Mouse (Mus musculus) lung, embryonic 16.5 days (tissue): ENCODE measurements around the gene Gpr160. TPM values are rescaled to one million over a fixed set of nuclear protein-coding genes. Genes with fewer than 3 reads are reported as not detected.
"Not testable (repeated sequence)": the region's sequence is repeated elsewhere in the genome, so short reads cannot be mapped to it uniquely, and the experiment has no call there.

Source experiments
- ATAC-seq: fragments of 200-750 bp; cut with Nextera tagmentation; 2 replicates; pipeline ENCODE4 v1.8.0; 2017; ENCODE audit warnings: low read depth, mild to moderate bottlenecking, moderate library complexity
- H3K27ac ChIP-seq: fragments of 300-500 bp; sonication (generic); 2 replicates; pipeline ENCODE4 v1.5.1; 2014; ENCODE audit warnings: mild to moderate bottlenecking, control low read depth, low read length
- H3K27me3 ChIP-seq: fragments of 300-500 bp; sonication (generic); 2 replicates; pipeline ENCODE4 v1.6.1; 2014; ENCODE audit warnings: low read depth, low read length, mixed read lengths; ENCODE audit not compliant: control insufficient read depth, insufficient read depth
- H3K36me3 ChIP-seq: fragments of 300-500 bp; sonication (generic); 2 replicates; pipeline ENCODE4 v1.6.1; 2014; ENCODE audit warnings: low read length; ENCODE audit not compliant: control insufficient read depth, insufficient read depth
- H3K4me1 ChIP-seq: fragments of 300-500 bp; sonication (generic); replicated peaks from 2 replicates; pipeline ENCODE4 v1.6.1; 2014; ENCODE audit warnings: low read length, mixed read lengths; ENCODE audit not compliant: control insufficient read depth, insufficient read depth
- H3K4me2 ChIP-seq: fragments of 300-500 bp; sonication (generic); 2 replicates; pipeline ENCODE4 v1.6.1; 2014; ENCODE audit warnings: low read depth, low read length, control low read depth
- H3K4me3 ChIP-seq: fragments of 300-500 bp; sonication (generic); 2 replicates; pipeline ENCODE4 v1.5.1; 2014; ENCODE audit warnings: mild to moderate bottlenecking, low read length, control low read depth
- H3K9ac ChIP-seq: fragments of 300-500 bp; sonication (generic); 2 replicates; pipeline ENCODE4 v1.6.1; 2014; ENCODE audit warnings: low read length, control low read depth
- H3K9me3 ChIP-seq: fragments of 300-500 bp; sonication (generic); 2 replicates; pipeline ENCODE4 v1.6.1; 2016; ENCODE audit warnings: low read length; ENCODE audit not compliant: control insufficient read depth
- WGBS: fragments of 180-500 bp; shearing (Covaris S2); extraction: QIAGEN DNeasy Blood & Tissue Kit; methylation state at CpG from one replicate; pipeline ENCODE4 v1.1.7; 2014; 5-methylcytosine and 5-hydroxymethylcytosine counted together
- polyA plus RNA-seq: library from polyadenylated mRNA; unstranded; fragments of >200 nt; fragmentation: Nextera tagmentation; extraction: Ambion mirVana; gene quantifications from 2 replicates; pipeline ENCODE4 v1.2.1, GENCODE M21; 2015

Gene Gpr160
- polyA plus RNA-seq, 1 experiment from 2014 or later, result 5.0 TPM

DNA sequence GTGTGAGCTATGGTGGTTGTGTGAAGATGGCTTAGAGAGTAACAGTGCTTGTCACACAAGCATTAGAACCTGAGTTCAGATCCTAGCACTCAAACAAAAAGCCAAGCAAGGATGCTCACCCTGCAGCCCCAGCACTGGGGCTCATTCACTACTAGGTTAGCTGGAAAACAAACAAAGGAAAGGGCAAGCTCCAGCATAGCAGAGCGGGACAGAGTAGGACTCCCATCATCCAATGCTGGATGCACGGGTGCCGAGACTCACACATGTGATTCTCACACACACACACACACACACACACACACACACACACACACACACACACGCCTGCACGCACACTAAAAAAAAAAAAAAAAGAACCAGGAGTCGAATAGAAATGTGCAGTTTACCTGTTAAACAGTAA is 4.3 kb upstream of the Gpr160 start:
- 52% methylated on average over 4 of the region's 6 CpGs for whole genome bisulfite sequencing
- Histone ChIP-seq H3K9ac (no peak overlapping the region), H3K4me3 (no peak overlapping the region), H3K27ac (no peak overlapping the region), H3K9me3 (no peaks in the 10 kb centered on the region), H3K36me3 (no peaks in the 10 kb centered on the region), H3K4me1 (no peaks in the 10 kb centered on the region; the same call in 1 of the 2 replicates), H3K27me3 (peaks cover 3% of the 10 kb centered on the region; the same call in 1 of the 2 replicates), H3K4me2 (no peak overlapping the region)
- ATAC-seq, result no peak

DNA sequence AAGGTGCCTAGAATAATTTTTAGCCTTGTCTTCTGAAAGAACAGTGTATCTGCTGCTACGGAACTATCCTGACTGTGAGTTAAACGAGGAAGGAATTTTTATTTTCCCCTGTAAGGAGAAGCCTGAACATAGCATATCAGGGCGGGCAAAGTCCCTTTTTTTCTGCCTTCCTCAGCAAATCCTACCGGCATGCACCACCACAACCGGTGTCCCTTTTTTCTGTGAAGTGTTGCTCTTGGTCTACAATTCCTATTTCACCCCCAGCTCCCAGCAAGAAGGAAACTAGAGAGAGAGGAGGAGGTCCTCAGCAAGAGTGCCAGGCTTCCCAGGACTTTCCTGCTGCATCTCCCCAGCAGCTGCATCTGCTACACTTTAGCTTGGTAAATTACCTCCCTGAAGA is 2.2 kb upstream of the Gpr160 start:
- Histone ChIP-seq H3K9ac (no peak overlapping the region), H3K4me1 (no peaks in the 10 kb centered on the region; the same call in 1 of the 2 replicates), H3K4me2 (no peak overlapping the region), H3K27me3 (peaks cover 6% of the 10 kb centered on the region; the same call in 1 of the 2 replicates), H3K27ac (no peak overlapping the region), H3K36me3 (no peaks in the 10 kb centered on the region), H3K4me3 (no peak overlapping the region), H3K9me3 (no peaks in the 10 kb centered on the region)
- 83% methylated on average over 5 of the region's 5 CpGs for WGBS
- no peak for ATAC-seq

DNA sequence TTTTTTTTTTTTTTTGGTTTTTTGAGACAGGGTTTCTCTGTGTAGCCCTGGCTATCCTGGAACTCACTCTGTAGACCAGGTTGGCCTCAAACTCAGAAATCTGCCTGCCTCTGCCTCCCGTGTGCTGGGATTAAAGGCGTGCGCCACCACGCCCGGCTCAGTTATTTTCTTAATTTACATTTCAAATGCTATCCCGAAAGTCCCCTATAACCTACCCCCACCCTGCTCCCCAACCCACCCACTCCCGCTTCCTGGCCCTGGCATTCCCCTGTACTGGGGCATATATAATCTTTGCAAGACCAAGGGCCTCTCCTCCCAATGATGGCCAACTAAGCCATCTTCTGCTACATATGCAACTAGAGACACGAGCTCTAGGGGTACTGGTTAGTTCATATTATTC is 3.8 kb downstream of the Gpr160 start:
- H3K4me1 ChIP-seq, H3K27me3 ChIP-seq, H3K9me3 ChIP-seq, ATAC-seq, H3K4me2 ChIP-seq, H3K9ac ChIP-seq, H3K36me3 ChIP-seq, H3K27ac ChIP-seq, H3K4me3 ChIP-seq: not testable (repeated sequence)
- WGBS, result 92% methylated on average over 8 of the region's 8 CpGs

DNA sequence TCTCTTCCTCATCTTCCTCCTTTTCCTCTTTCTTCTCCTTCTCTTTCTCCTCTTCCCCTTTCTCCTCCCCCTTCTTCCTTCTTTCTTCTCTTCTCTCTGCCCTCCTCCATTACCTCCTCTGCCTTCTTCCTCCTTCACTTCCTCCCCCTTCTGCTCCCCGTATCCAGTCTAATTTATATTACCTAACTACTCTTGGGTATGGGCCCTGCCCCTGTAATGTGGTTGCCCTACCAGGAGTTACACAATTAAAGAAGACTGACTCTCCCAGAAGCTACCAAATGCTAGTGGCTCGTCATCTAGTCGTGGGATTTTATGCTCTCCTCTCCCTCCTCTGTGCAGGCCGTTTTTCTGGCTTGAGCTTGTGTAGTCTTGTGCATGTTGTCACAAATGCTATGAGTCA is 5.0 kb downstream of the Gpr160 start:
- 72% methylated on average over 4 of the region's 4 CpGs for WGBS
- Histone ChIP-seq H3K9me3 (no peaks in the 10 kb centered on the region), H3K9ac (no peak overlapping the region), H3K27ac (no peak overlapping the region), H3K4me2 (no peak overlapping the region), H3K4me1 (no peaks in the 10 kb centered on the region), H3K4me3 (no peak overlapping the region), H3K36me3 (no peaks in the 10 kb centered on the region), H3K27me3 (peaks cover 3% of the 10 kb centered on the region; the same call in 1 of the 2 replicates)
- no peak for ATAC-seq

- no peak for ATAC-seq
- Histone ChIP-seq H3K4me3 (no peak overlapping the region), H3K27ac (no peak overlapping the region), H3K9ac (no peak overlapping the region), H3K4me1 (0 out of 2 replicates have a peak, but pooled peaks cover 4% of the 10 kb centered on the region), H3K4me2 (no peak overlapping the region), H3K9me3 (no peaks in the 10 kb centered on the region), H3K27me3 (no peaks in the 10 kb centered on the region), H3K36me3 (no peaks in the 10 kb centered on the region)
- WGBS, result 60% methylated on average over 5 of the region's 5 CpGs
Observed at GRCm38 (mm10) chr3:30863712-30864435, 8.1 kb downstream of the Gpr160 start.

GRCm38 (mm10) chr3:30864640-30865039 is 8.9 kb downstream of the Gpr160 start:
- WGBS, result 65% methylated on average over 1 of the region's 1 CpGs
- no peak overlapping the region for H3K9ac ChIP-seq

GRCm38 (mm10) chr3:30868176-30868575 is 12.4 kb downstream of the Gpr160 start:
- no peaks in the 10 kb centered on the region for H3K36me3 ChIP-seq
- no peak overlapping the region for H3K4me2 ChIP-seq
- H3K27ac ChIP-seq, result no peak overlapping the region
- no peak for ATAC-seq
- H3K27me3 ChIP-seq, result no peaks in the 10 kb centered on the region
- H3K4me3 ChIP-seq, result no peak overlapping the region
- H3K9ac ChIP-seq, result no peak overlapping the region
- no peaks in the 10 kb centered on the region for H3K9me3 ChIP-seq
- WGBS, result 51% methylated on average over 5 of the region's 5 CpGs
- 0 out of 2 replicates have a peak, but pooled peaks cover 4% of the 10 kb centered on the region for H3K4me1 ChIP-seq

More at GRCm38 (mm10) chr3:30864640-30865039, 8.9 kb downstream of the Gpr160 start:
- Histone ChIP-seq H3K4me2 (no peak overlapping the region), H3K9me3 (no peaks in the 10 kb centered on the region), H3K4me1 (0 out of 2 replicates have a peak, but pooled peaks cover 4% of the 10 kb centered on the region), H3K27ac (no peak overlapping the region), H3K36me3 (no peaks in the 10 kb centered on the region), H3K4me3 (no peak overlapping the region), H3K27me3 (no peaks in the 10 kb centered on the region)
- no peak for ATAC-seq

GRCm38 (mm10) chr3:30868625-30869024 is 12.9 kb downstream of the Gpr160 start:
- H3K4me1 ChIP-seq, result 0 out of 2 replicates have a peak, but pooled peaks cover 4% of the 10 kb centered on the region
- ATAC-seq, result no peak
- H3K4me3 ChIP-seq, result no peak overlapping the region
- no peaks in the 10 kb centered on the region for H3K27me3 ChIP-seq
- H3K4me2 ChIP-seq, result no peak overlapping the region
- H3K9me3 ChIP-seq, result no peaks in the 10 kb centered on the region
- no peak overlapping the region for H3K27ac ChIP-seq
- no peaks in the 10 kb centered on the region for H3K36me3 ChIP-seq
- no peak overlapping the region for H3K9ac ChIP-seq
- WGBS, result 61% methylated on average over 5 of the region's 5 CpGs

DNA sequence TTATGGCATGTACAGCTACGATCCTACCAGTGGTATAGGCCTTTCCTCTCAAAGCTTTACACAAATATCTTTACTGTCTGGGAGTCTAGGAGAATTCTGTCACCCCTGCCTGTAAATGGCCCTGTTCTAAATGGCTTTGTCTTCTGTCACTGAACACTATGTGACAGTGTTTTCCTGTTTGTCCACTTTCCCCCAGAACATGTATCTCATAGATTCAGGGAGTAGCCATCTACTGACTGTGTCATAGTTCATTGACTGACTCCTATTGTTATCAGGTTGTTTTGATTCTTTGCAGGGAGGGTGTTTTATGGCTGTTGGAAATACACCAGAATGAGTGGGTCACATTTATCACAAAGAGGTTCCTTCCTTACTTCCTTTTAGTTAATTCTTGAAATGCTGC is 14.2 kb downstream of the Gpr160 start:
- 0 out of 2 replicates have a peak, but pooled peaks cover 4% of the 10 kb centered on the region for H3K4me1 ChIP-seq
- 82% methylated on average over 1 of the region's 1 CpGs for WGBS
- H3K9me3 ChIP-seq, result no peaks in the 10 kb centered on the region
- no peak for ATAC-seq
- no peaks in the 10 kb centered on the region for H3K36me3 ChIP-seq
- H3K27ac ChIP-seq, result no peak overlapping the region
- H3K27me3 ChIP-seq, result no peaks in the 10 kb centered on the region
- H3K9ac ChIP-seq, result no peak overlapping the region
- no peak overlapping the region for H3K4me3 ChIP-seq
- no peak overlapping the region for H3K4me2 ChIP-seq
